Mouse (Mus musculus): ENCODE data around the gene Ankrd13a.

DNA sequence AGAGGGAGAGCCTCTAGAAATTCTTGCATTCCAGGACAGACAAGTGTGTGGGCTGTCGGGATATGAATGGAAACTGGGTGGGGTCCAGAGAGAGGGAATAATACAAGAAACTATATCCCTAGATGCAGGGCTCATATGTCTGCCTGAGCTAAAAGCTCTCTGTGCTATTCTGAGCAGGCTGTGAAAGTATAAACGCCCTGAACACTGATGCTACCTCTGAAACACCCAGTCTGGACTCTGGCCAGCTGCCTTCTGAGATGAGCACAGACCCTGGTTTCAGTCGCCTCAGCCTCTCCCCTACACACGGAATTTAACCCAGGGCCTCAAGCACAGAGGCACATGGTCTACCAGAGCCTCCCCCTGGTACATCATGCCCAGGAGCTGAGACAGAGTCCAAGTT is 33.9 kb upstream of the Ankrd13a start:
- no peak for TF ChIP-seq CTCF (IDR thresholded peaks at IDR 0.05; ENCODE audit: insufficient read depth, low read length)
- no peak for TF ChIP-seq POLR2A (IDR thresholded peaks at IDR 0.05; ENCODE audit: borderline replicate concordance, extremely low read depth, low read depth, low read length)
